Mouse (Mus musculus): ENCODE measurements around the gene Olfr853.

The Olfr853 gene

DNA sequence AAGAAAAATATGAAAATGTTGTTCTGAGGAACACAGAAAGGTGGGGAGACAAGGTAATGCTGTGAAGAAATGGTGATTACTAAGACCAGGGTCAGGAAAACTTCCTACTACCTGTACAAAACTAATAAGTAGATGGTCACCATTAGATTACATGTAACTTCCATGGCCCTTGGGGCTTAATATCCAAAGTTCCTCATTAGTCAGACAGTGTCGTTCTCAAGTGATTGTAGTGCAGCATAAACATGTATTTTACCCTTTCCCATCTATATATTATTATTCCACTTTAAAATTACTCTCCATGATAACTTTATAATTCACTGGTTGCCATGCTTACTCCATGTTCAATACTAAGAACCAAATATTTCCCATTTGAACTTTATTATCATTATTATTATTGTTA is at the start of gene Olfr853:
Olfr853 (minus strand) TSS at position 101 of the 400 bp plus-strand sequence.
- no peak for DNase-seq (ENCODE audit: low spot score in 2 of 2)

- no peak for DNase-seq (ENCODE audit: low spot score in 2 of 2)
Observed at GRCm38 (mm10) chr9:19582317-19582716, 41.4 kb upstream of the Olfr853 start, which contains the start of gene Olfr855. Gene Olfr855 (plus strand): TSS chr9:19582617.

DNA sequence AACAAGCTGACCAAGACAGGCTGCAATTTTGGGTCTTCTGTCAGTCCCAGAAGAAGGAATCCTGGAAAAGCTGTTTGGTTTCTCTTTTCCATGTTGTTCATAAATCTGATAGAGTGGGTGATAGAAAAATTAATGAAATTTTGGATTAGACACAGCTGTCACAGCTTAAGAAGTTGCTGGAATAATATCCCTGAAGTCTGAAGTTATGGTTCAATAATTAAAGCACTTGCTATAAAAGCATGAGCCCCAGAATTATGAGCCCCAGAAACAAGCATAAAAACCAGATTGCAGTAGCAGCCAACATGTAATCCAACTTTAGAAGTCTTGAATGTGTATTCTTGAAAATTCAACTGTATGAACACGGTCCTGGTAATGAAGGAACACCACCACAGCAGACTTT is 26.4 kb upstream of the Olfr853 start, which contains the start of gene Olfr854:
Olfr854 (minus strand) TSS at position 101 of the 400 bp plus-strand sequence.
- no peak for DNase-seq (ENCODE audit: low spot score in 2 of 2)

DNA sequence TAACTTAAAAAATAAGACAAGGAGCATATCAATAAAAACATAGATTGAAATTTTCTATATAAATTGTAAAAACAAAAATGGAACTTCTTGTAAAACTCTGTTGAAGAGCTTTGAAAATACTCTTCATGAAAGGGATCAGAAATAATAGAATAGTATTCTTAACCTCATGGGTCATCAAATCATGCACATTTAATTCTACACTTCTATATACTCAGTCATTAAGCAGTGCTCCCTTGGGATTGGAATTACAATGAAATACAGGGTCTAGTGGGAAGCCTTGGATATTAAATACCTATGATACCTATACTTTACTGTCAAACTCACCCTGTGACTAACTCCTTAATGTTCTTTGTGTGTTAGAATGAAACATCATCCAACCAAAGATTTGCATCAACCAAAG is 47.9 kb downstream of the Olfr853 start, which contains the start of gene Olfr851:
Olfr851 (plus strand) TSS at position 301 of the 400 bp plus-strand sequence.
- DNase-seq (ENCODE audit: low spot score in 2 of 2) = no peak
